Mouse (Mus musculus) T-helper 1 cell (primary cell): ENCODE measurements around the gene Ppig.
"Not testable (repeated sequence)": the region's sequence is repeated elsewhere in the genome, so short reads cannot be mapped to it uniquely, and the experiment has no call there.

ENCODE experiments used
- in situ Hi-C: fragments of 300-600 bp; cut with MboI, MseI; formaldehyde crosslinking; loops from one replicate; pipeline ENCODE4 v1.15.1; 2025; ENCODE audit warnings: high pct_unique_total_duplicates

The Ppig gene

DNA sequence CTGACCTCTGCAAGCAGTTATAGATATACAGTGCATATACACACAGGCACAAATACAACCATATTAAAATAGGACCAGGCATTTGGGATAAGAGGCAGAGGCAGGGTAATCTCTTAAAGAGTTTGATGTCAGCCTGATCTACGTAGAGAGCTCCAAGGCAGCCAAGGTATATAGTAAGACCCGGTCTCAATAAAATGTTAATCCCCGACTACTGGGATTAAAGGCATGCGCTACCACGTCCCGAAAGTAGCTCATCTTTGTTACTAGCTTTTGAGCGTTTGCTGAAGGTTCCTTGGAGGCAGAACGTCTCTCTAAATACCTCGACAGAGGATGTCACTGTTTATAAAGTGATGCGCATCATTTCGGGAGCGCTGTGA lies at the start of gene Ppig:
Gene Ppig, plus strand, starts transcription at position 273 of the 377 bp plus-strand sequence.
- in situ Hi-C loops = no loop called here

DNA sequence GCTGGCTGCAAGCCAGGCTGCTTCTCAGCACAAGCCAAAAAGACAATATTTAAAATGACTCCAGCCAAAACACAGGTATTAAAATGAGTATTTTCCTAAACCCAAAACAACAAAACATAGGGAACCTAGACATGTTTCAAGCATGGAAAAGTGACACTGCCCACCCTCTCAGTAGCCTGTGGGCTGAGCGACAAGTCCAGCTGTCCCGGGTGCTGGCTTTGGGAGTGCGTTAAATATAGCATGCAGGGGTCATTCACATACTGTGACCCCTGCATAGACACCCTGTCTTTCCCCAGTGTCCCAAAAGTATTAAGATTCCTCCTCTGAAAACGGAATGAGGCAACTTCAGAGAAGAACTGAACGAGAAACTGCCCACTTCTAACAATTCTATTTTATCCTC lies 48.6 kb upstream of the Ppig start:
- in situ Hi-C loops = no loop called here

DNA sequence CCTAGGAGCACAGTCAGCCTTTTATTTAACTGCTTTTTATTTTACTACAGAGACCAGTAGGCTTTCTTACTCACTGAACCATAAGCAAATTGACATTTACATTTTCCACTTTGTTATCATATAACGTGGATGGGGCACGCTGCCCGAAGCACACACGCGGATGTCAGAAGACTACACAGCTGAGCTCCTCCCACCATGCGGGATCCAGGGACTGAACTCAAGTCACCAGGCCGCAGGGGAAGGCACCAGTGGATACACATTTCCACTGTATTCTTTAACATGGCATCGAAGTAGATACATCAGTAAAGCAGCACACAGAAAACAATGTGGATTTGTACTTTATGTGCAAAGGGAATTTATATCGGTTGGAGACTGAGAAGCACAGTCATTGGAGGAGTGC lies 47.1 kb upstream of the Ppig start:
- in situ Hi-C loops = no loop called here

DNA sequence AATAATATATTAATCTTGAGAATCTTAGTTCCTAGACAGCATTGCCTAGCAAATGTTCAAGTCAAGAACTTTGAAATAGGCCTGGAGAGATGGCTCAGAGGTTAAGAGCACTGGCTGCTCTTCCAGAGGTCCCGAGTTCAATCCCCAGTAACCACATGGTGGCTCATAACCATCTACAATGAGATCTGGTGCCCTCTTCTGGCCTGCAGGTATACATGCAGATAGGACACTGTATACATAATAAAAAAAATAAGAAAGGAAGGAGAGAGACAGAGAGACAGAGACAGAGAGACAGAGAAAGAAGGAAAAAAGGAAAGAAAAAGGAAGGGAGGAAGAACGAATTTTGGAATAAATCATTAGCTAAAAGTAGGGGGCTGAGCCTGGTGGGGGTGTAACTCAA lies 45.6 kb upstream of the Ppig start:
- in situ Hi-C loops = no loop called here

DNA sequence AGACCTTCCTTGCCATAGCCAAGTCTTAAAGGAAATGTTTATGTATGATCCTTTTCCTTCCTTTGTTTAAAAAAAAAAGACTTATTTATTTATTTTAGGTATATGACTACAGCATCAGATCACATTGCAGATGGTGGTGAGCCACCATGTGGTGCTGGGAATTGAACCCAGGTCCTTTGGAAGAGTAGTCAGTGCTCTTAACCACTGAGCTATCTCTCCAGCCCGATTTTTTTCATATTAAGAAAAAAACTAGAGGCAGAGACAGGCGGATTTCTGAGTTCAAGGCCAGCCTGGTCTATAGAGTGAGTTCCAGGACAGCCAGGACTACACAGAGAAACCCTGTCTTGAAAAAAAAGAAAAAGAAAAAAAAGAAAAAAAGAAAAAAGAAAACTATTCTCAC lies 45.1 kb upstream of the Ppig start:
- in situ Hi-C loops = not testable (repeated sequence)

DNA sequence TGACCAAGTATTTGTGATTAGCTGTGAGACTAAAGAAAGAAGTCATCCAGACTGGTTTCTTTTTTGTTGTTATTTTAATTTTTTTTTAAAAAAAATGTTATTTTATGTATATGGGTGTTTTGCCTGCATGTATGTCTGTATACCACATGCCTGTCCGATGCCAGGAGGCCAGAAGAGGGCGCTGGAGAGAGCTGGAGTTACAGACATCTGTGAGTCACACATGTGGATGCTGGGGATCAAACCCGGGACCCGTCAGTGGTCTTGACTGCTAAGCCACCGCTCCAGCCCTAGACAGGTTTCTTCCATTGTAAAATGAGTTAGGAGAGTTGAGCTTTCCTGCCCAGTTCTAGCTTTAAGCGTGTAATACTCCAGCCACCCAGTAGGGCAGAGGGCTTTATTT lies 42.4 kb upstream of the Ppig start:
- in situ Hi-C loops = no loop called here

DNA sequence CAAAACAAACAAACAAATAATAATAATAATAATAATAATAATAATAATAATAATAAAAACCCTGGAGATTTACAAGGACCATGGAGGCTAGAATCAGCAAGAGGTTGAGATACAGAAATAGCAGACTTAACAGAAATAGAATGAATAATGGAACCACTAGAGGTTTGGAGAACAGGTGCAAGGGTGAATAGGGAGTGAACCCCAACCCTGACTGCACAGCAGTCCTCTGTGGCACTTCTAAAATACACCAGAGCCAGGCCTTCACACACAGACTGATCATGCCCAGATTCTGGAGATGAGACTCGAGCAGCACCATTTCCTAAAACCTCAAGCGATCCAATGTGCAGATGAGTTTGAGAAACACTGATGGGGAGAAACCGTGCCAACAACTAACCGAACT lies 40.4 kb upstream of the Ppig start:
- in situ Hi-C loops = no loop called here

DNA sequence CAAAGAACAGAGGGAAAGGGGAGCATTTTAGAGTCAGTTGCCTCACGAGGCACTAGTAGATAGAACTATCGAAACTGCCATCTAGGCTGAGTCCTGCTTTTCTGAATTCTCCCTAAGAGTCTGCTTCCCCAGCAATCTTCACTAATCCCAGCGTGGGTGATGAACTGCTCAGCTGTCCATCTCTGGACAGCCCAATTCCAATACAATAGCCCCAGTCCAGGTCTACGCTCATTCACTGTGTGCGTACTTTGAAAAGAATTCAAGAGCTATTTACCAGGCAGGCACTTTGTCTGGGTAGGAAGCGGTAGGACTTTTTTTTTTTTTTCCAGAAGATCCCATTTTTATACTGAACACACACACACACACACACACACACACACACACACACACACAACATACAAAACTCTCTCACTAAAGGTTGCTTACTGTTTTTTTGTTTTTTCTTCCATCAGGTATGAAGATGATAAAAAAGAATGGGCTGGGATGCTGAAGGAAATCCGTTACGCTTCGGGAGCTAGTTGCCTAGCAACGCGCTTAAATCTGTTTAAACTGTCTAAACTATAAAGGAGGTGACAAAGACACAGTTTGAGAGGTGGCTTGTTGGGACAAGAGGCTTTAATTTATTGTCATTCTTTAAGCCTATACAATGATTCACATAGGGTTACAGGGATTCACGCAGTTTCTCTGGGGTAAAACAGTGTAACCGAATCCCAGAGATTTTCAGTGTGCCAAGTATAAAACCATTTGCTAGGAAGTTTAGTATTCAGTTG lies 39.1 kb upstream of the Ppig start:
- in situ Hi-C loops = no loop called here

DNA sequence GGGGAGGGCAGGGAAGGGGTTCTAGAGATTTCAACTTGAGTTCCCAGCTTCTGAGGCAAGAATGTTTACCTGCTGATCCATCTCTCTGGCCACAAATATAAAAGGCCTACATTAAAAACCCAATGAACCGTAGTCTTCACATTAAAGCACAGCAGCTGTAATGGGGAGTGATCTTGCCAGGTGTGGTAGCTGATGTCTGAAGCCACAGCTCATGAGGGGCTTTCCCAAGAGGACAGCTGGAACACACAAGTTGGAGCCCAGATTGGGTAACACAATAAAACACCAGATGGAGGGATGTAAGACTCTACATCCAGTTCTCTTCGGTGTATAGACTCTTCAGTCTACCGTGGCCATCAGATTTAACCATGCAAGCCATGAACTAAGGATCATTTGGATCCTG lies 37.9 kb upstream of the Ppig start:
- in situ Hi-C loops = no loop called here

DNA sequence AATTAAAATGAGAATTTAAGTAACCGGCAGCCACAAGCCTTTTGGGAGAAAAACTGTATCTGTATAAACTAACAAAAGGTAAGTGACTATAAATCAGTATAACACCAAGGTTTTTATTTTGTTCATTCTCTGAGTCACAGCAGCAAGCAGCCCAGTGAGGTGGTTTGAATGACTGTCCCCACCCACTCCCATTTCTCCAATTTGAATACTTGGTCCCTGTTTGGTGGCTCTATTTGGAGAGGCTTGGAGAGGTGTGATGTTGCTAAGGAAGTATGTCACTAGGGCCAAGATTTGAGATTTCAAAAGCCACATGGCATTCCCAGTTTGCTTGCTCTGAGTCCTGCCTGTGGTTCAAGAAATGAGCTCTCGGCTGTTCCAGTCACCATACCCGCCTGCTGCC lies 32.1 kb upstream of the Ppig start:
- in situ Hi-C loops = no loop called here

DNA sequence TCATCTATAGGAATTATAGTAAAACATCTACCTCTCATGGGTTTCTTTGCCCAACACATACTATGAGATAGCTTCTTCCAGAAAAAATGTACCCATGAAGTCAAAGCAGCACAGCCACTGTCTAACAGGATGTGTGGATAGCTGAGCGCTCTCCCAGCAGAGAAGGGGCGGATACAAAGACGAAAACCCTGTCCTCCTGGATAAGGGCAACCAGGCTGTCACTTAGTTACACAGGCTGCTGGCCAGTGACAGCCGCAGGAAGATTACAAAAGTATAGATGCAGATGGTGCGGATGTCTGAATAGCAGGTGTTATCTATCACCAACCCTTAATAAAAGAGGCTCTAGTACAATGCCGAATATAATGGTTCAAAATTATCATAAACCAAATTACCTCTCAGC lies 31.5 kb upstream of the Ppig start:
- in situ Hi-C loops = no loop called here

DNA sequence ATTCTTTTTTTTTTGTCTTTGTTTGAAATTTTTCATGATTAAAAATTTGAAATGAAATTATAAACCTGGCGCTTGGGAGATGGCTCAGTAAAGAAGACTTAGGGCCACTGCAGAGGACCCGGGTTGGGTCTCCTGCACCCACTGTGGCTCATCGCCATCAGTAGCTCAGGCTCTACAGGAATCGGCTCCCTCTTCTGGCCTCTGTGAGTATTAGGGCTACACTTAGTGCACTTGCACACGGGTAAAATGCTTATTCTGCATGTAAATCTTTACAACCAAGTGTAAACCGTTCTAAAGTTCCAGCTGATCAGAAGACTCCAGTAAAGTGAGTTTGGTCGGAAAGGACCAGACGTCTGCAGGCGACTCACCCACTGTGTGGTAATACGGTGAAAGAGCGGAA lies 28.8 kb upstream of the Ppig start:
- in situ Hi-C loops = no loop called here

DNA sequence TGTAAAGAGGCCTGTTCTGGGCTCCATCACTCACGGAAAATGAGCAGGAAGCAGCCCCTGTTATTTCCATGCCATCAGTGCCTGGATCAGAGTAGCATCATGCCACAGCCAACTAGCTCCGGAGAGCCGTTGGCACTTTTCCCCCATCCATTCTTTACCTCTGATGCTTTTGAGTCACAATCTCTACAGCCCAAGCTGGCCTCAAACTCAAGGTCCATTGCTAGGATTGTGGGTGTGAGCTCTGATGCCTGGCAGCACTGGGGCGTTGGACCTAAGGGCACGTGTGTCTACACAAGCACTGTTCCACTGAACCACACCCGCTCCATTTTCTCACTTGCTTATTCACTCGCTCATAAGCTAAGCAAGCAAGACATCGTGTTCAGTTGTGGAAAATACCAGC lies 21.9 kb upstream of the Ppig start:
- in situ Hi-C loops = no loop called here

DNA sequence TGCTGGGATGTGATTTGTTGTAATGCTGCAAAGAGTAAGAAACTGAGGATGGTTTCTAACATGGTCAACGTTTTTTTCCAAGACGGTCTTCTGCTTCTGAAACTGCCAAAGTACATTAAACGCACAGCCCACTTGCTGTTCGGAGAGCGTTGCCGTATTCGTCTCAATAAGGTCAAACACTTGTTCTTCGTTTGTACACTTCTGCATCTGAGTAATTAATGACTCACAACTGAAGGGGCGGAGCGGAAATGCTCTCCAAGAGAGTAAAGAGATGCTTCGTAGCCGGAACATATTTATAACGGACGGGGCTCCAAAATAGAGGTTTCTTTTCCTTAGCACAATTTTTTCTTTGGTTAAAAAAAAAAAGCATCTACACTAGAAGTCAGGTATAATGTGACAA lies 10.2 kb upstream of the Ppig start:
- in situ Hi-C loops = loop anchor here (5.0 kb wide), 1 partner anchor 1235 kb away; no protein-coding TSS in a partner anchor

DNA sequence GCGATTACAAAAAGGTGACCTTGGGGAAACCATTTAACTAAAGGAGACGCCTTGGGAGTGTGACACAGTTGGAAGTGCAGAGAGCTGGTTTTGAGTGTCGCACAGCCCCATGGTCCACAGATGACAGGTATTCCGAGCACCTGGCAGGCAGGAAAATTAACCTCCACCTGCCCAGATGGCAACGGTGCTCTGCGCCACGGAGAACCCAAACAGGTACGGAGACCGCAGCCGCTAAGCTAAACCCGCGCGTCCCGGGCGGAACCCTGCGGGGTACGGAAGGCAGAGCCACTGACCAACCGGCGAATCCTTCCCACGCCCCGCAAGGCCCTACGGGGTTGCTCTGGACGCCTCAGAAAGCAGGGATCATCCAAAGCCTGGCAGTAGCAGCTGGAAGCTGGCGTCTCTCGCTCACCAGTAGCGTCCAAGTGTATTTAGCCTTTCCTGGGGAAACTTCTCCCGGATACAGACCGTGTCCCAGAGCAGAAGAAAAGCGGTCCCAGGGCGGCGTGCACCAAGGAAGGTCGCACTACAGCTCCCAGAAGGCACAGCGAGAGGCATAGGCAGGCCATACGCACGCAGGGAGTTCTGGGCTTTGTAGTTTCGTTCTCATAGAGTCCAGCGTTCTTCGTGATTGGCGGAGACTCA lies 9.2 kb upstream of the Ppig start, which contains the start of gene Fastkd1:
Gene Fastkd1, minus strand, starts transcription at position 536 of the 645 bp plus-strand sequence.
- in situ Hi-C loops = loop anchor here (5.0 kb wide), 1 partner anchor 1236 kb away; no protein-coding TSS in a partner anchor

DNA sequence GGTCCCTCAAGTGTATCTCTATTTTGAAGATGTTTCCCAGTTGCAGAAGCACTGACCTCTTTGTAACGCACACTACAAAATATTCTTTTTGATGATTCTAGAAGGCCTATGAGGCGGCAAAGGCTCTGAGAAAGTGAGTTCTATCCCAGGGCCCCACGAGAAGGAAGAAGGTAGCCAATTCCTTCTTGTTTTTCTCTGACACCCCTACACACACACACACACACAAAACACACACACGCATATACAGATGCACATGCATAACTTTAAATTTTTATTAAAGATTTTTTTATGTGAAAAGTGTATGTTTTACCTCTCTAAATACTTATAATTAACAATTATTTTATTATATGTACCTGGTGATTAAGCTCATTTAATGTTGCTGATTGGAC lies 8.7 kb upstream of the Ppig start:
- in situ Hi-C loops = loop anchor here (5.0 kb wide), 1 partner anchor 1236 kb away; no protein-coding TSS in a partner anchor

DNA sequence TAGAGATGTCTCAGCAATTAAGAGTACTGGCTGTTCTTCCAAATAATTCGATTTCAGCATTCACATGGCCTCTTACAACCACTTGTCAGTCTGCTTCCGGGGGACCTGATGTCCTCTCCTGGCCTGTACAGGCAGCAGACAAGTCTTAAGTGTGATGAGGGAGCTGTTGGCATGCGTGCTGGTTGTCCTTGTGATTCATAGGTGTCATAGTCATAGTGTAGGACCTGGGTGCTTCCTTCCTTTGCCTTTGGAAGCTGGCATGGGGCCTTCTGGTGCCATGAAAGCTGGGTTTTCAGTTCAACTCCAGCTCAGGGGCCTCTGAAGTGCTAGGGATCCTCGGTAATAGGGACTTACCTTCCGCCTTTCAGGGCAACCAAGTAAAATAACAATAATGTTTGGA lies 8.2 kb upstream of the Ppig start:
- in situ Hi-C loops = loop anchor here (5.0 kb wide), 1 partner anchor 1237 kb away; no protein-coding TSS in a partner anchor

DNA sequence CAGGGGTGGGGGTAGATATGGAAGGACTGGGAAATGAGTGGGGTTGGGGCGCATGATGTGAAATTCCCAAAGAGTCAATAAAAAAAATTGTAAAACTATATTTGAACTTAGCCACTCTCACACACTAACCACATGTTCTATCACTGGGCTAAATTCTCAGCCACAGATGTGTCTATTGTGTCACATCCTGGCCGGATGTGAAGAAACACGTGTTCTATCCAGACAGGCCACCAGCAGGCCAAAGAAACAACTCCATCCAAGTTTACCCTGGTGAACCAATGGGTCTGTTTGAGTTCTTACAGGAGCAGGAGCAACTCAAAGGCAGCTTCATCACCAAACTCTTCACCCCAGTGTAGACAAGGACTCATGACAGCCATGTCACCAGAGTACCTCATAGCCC lies 5.9 kb upstream of the Ppig start:
- in situ Hi-C loops = no loop called here

DNA sequence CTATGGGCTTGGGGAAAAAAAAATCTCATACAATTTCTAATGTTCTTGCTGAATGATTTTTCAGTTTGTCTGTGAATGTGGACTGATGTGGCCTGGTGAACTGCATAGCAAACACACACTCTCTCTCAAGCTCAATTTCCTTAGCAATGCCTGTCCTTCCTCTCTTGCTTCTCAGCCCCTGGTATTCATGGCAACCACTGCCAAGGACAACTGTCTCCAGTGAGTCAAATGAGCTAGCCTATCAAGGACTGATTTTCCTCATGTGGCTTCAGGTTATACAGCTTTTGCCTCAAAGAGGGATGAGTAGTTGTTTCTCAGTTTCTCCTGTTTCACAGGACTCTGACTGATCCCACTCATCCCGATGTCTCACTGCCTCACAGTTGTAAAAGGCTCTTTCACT lies 3.2 kb upstream of the Ppig start:
- in situ Hi-C loops = no loop called here

DNA sequence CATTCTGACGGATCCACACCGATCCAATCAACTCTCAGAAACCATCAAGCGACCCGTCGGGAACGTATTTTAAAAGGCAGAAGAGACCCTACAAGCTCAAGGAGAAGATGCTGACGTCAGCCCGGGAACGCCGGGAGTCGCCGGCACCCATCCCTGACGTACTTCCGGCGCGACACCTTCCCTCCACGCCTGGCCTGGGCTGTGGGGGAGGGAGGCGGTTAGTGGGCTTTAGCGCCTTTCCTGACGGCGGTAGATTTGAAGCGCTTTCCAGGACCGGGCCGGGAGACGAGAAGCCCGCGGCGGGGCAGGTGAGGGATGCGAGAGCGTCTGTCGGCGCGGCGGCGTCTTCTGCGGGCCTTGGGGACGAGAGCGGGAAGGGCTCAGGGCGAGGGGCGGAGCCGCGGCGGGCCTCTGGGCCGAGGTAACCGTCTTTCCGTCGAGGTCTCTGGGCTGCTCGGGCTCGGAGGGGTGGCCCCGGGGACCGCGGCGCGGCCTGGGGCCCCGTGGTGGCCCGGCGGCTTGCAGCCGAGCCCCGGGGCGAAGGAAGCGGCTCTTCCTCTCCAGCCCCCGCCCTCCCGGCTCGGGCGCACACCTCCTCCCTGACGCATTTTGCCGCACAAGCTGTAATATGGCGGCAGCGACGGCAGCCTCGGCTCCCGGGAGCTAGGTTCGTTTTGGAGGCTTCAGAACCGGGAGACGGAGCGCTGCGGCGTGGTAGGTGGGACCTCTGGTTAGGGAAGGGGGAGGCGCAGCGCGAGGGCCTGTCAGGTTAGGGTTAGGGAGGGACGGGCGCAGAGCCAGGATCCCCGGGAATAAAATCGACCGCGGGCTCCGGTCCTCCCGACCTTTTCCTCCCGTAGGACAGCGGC lies 539 bp downstream of the Ppig start:
- in situ Hi-C loops = no loop called here

DNA sequence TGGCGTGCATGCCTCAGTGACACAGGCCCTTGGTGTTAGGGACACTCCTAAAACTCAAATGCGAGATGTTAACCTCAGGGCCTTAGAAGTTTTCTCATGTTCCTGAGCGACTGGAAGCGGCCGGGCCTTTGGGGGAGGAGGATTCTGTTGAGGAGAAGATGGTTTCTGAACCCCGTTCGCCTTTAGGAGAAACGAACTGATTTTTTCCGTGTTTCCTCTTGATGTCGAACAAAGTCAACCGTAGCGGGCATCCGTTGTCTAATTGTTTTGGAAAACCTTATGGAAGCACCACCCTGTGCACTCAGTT lies 1.1 kb downstream of the Ppig start:
- in situ Hi-C loops = no loop called here

DNA sequence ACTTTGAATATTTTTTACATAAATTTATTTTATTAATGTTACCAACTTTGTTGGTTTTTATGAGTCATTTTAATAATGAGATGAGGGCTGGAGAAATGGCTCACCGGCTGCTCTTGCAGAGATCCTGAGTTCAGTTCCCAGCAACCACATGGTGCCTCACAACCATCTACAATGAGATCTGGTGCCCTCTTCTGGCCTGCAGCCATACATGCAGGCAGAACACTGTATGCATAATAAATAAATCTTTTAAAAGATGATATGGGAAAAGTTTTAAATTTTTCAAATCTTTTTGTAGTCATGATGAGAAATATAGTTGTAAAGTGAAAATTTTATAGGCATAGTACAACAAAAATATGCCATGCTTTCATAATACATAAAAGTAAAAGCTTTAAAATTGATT lies 22.7 kb downstream of the Ppig start:
- in situ Hi-C loops = no loop called here

DNA sequence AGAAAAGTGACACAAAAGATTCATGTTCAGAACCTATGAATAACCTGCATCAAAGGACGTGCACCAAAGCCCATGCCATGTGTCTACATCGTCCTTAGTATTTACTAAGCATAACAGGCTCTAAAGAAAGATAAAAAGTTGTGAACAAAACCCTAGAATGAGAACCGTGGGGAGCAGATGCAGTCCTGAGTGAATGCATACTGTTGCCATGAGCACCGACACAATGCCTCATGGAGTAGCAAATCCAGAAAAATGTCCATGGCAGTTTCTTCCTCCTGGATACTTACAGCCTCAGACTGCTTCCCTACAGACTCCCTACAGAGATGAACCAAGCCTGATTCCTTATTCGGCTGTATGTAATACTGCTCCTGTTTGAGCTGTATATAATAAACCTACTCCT lies 38.6 kb downstream of the Ppig start:
- in situ Hi-C loops = no loop called here
